Mouse (Mus musculus) heart, embryonic 12.5 days (tissue): ENCODE data around the gene Zfp335. TPM values are rescaled to one million over a fixed set of nuclear protein-coding genes. Genes with fewer than 3 reads are reported as not detected.

Experiments used
- ATAC-seq: fragments of 200-750 bp; cut with Nextera tagmentation; 2 replicates; pipeline ENCODE4 v1.8.0; 2017; ENCODE audit warnings: moderate TSS enrichment, moderate library complexity; ENCODE audit not compliant: insufficient number of reproducible peaks, low FRiP score
- H3K27ac ChIP-seq: fragments of 300-500 bp; sonication (generic); 2 replicates; pipeline ENCODE4 v1.5.1; 2016; ENCODE audit warnings: mild to moderate bottlenecking, moderate library complexity; ENCODE audit not compliant: poor library complexity, severe bottlenecking
- H3K27me3 ChIP-seq: fragments of 300-500 bp; sonication (generic); replicated peaks from 2 replicates; pipeline ENCODE4 v1.6.1; 2016; ENCODE audit warnings: mild to moderate bottlenecking, moderate library complexity
- H3K36me3 ChIP-seq: fragments of 300-500 bp; sonication (generic); 2 replicates; pipeline ENCODE4 v1.6.1; 2016; ENCODE audit warnings: mild to moderate bottlenecking, moderate library complexity
- H3K4me1 ChIP-seq: fragments of 300-500 bp; sonication (generic); replicated peaks from 2 replicates; pipeline ENCODE4 v1.6.1; 2016; ENCODE audit warnings: mild to moderate bottlenecking
- H3K4me2 ChIP-seq: fragments of 300-500 bp; sonication (generic); 2 replicates; pipeline ENCODE4 v1.6.1; 2016; ENCODE audit warnings: mild to moderate bottlenecking, moderate library complexity
- H3K4me3 ChIP-seq: fragments of 300-500 bp; sonication (generic); 2 replicates; pipeline ENCODE4 v1.5.1; 2016; ENCODE audit warnings: mild to moderate bottlenecking
- H3K9ac ChIP-seq: fragments of 300-500 bp; sonication (generic); 2 replicates; pipeline ENCODE4 v1.6.1; 2016; ENCODE audit warnings: mild to moderate bottlenecking, moderate library complexity
- H3K9me3 ChIP-seq: fragments of 300-500 bp; sonication (generic); replicated peaks from 2 replicates; pipeline ENCODE4 v1.6.1; 2016; ENCODE audit warnings: mild to moderate bottlenecking, moderate library complexity
- WGBS: fragments of 180-500 bp; shearing (Covaris S2); methylation state at CpG from one replicate; pipeline ENCODE4 v1.1.7; 2016; 5-methylcytosine and 5-hydroxymethylcytosine counted together
- polyA plus RNA-seq: library from polyadenylated mRNA; unstranded; fragments of >200 nt; fragmentation: Nextera tagmentation; extraction: Ambion mirVana; gene quantifications from 2 replicates; pipeline ENCODE4 v1.2.1, GENCODE M21; 2016

Gene Zfp335
- polyA plus RNA-seq, 1 experiment from 2014 or later: 11.4 TPM

GRCm38 (mm10) chr2:164892696-164893216 is 18.8 kb downstream of the Zfp335 start:
- no peaks in the 10 kb centered on the region for H3K4me1 ChIP-seq
- no peak overlapping the region for H3K4me3 ChIP-seq
- H3K9ac ChIP-seq: no peak overlapping the region
- H3K36me3 ChIP-seq: peaks cover 99% of the 10 kb centered on the region
- ATAC-seq: no peak
- H3K27me3 ChIP-seq: no peaks in the 10 kb centered on the region
- H3K9me3 ChIP-seq: peaks cover 7% of the 10 kb centered on the region; the same call in 1 of the 2 replicates
- H3K27ac ChIP-seq: no peak overlapping the region
- WGBS: 87% methylated on average over 6 of the region's 6 CpGs
- no peak overlapping the region for H3K4me2 ChIP-seq

DNA sequence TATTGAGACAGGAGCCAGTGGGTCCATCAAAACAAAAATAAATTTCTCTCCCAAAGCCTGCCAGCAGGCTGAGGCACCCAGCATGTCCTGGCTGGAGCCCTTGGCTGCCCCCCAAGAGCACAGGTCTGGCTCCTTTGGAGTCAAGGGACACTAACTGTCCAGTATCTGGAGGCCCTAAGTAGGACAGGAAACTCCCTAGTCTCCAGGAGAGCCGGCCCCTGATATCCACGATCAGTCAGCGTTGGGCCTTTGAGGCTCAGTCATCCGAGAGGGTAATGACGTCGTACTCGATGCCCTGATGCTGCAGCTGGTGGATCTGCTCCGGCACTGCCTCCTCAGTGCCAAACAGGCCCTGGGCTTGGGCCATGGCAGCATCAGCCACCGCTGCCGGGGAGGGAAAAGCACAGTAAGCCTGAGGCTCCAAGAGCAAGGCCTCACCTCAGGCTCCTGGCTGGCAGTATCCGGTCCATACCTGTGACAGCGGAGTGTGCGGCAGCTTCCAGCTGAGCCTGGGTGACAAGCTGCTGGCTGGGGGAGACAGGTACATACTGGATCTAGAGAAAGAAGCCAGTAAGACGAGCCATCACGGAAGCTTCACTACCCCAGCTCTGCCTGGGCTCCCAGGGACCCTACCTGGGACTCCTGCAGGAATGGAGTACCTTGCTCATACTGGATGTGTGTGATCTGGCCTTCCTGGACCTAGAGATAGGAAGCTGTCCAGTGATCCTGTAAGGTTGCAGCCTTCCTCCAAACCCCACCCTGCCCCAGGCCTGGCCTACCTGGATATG is 19.5 kb downstream of the Zfp335 start:
- Histone ChIP-seq H3K27me3 (no peaks in the 10 kb centered on the region), H3K4me2 (no peak overlapping the region), H3K9ac (no peak overlapping the region), H3K36me3 (peaks cover 99% of the 10 kb centered on the region), H3K27ac (no peak overlapping the region), H3K4me3 (no peak overlapping the region), H3K9me3 (peaks cover 7% of the 10 kb centered on the region; the same call in 1 of the 2 replicates), H3K4me1 (no peaks in the 10 kb centered on the region)
- 86% methylated on average over 15 of the region's 15 CpGs for WGBS
- no peak for ATAC-seq

DNA sequence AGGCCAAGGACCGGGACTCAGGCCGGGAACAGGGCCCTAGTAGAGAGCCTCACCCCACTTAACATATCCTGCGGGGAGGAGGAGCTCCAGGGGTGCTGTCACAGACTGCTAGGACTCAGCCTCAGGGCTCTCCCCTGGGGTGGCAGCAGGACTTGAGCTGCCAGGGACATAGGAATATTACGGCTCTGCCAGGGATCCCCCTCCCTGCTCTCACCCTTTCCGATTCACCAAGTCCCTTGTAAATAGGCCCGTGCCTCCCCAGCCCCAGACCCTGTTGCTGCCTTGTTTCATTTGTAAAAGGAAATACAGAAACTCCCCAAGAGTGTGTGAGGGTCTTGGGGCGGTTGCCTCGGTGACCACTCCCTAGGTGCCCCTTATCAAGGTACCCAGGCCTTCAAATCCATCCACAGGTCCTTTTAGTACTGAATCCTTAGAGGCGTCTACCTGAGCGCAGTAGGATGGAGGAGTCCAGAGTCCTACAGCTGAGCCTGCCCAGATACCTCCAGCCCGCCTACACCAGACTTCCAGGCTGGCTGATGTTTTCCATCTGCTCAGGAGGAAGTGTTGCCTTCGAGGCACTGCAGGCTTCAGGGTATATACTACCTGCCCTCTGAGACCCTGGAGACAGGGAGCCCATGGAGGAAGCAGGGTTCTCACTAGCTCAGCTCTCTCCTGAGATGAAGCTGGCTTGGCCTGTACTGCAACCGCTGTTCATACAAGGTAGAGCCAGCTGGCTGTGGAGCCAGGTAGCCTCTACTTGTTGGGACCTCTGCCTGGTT is 20.3 kb downstream of the Zfp335 start:
- 88% methylated on average over 13 of the region's 13 CpGs for WGBS
- peaks cover 7% of the 10 kb centered on the region; the same call in 1 of the 2 replicates for H3K9me3 ChIP-seq
- no peak overlapping the region for H3K9ac ChIP-seq
- ATAC-seq: no peak
- H3K4me2 ChIP-seq: no peak overlapping the region
- H3K36me3 ChIP-seq: peaks cover 100% of the 10 kb centered on the region
- no peak overlapping the region for H3K4me3 ChIP-seq
- no peaks in the 10 kb centered on the region for H3K27me3 ChIP-seq
- H3K4me1 ChIP-seq: no peaks in the 10 kb centered on the region
- H3K27ac ChIP-seq: no peak overlapping the region

DNA sequence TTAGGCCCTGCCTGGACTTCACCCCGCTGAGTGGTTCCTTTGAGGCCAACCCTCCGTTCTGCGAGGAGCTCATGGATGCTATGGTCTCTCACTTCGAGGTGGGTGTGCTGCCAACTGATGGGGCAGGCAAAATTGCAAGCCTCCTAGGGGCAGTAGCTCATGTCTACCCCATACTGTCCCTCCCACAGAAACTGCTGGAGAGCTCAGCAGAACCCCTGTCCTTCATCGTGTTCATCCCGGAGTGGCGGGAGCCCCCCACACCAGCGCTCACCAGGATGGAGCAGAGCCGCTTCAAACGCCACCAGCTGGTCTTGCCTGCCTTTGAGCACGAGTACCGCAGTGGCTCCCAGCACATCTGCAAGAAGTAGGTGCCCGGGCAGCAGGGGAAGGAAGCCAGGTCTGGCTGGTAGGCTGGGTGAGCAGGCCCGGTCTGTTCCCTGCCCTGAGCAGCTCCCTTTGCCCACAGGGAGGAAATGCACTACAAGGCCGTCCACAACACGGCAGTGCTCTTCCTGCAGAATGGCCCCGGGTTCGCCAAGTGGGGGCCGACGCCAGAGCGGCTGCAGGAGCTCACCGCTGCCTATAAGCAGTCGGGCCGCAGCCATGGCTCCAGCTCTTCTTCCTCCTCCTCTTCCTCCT is 21.0 kb downstream of the Zfp335 start:
- H3K4me2 ChIP-seq: no peak overlapping the region
- peaks cover 5% of the 10 kb centered on the region for H3K4me1 ChIP-seq
- H3K27ac ChIP-seq: no peak overlapping the region
- no peaks in the 10 kb centered on the region for H3K27me3 ChIP-seq
- peaks cover 100% of the 10 kb centered on the region for H3K36me3 ChIP-seq
- ATAC-seq: no peak
- 86% methylated on average over 24 of the region's 24 CpGs for WGBS
- H3K9ac ChIP-seq: no peak overlapping the region
- H3K9me3 ChIP-seq: peaks cover 4% of the 10 kb centered on the region; the same call in 1 of the 2 replicates
- H3K4me3 ChIP-seq: no peak overlapping the region

GRCm38 (mm10) chr2:164889960-164890359 is 21.6 kb downstream of the Zfp335 start:
- H3K27ac ChIP-seq: no peak overlapping the region
- H3K36me3 ChIP-seq: peaks cover 100% of the 10 kb centered on the region
- no peak overlapping the region for H3K4me3 ChIP-seq
- H3K27me3 ChIP-seq: no peaks in the 10 kb centered on the region
- WGBS: 90% methylated on average over 2 of the region's 2 CpGs
- no peaks in the 10 kb centered on the region for H3K9me3 ChIP-seq
- no peak overlapping the region for H3K4me2 ChIP-seq
- H3K4me1 ChIP-seq: peaks cover 8% of the 10 kb centered on the region
- ATAC-seq: no peak
- H3K9ac ChIP-seq: no peak overlapping the region

- H3K27me3 ChIP-seq: no peaks in the 10 kb centered on the region
- H3K4me2 ChIP-seq: no peak overlapping the region
- H3K9me3 ChIP-seq: no peaks in the 10 kb centered on the region
- H3K27ac ChIP-seq: no peak overlapping the region
- ATAC-seq: no peak
- H3K36me3 ChIP-seq: peaks cover 98% of the 10 kb centered on the region
- H3K9ac ChIP-seq: no peak overlapping the region
- peaks cover 8% of the 10 kb centered on the region for H3K4me1 ChIP-seq
- no peak overlapping the region for H3K4me3 ChIP-seq
- WGBS: 84% methylated on average over 12 of the region's 12 CpGs
These were observed 22.6 kb downstream of the Zfp335 start for GRCm38 (mm10) chr2:164888996-164889395.

DNA sequence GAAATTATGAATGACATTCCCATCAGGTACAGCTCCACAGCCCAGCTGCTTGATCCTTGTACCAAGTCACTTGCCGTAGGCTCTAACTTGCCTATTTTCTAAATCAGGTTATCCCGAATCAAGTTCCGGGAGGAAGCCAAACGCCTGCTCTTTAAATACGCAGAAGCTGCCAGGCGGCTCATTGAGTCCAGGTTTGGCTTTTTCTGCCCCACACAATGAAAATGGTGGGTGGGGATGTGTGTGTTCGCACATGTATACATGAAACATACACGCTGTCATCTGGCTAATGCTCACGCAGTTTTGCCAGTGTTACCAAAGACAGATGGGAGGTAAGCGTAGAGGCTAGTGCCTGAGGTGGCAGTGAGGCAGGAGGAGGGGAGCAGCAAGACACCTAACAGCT is 24.9 kb downstream of the Zfp335 start:
- no peak overlapping the region for H3K4me3 ChIP-seq
- no peak overlapping the region for H3K9ac ChIP-seq
- no peaks in the 10 kb centered on the region for H3K9me3 ChIP-seq
- ATAC-seq: no peak
- WGBS: 93% methylated on average over 10 of the region's 10 CpGs
- H3K27me3 ChIP-seq: no peaks in the 10 kb centered on the region
- no peak overlapping the region for H3K4me2 ChIP-seq
- peaks cover 88% of the 10 kb centered on the region for H3K36me3 ChIP-seq
- peaks cover 8% of the 10 kb centered on the region for H3K4me1 ChIP-seq
- no peak overlapping the region for H3K27ac ChIP-seq

GRCm38 (mm10) chr2:164885788-164886187 is 25.8 kb downstream of the Zfp335 start:
- Histone ChIP-seq H3K4me3 (no peak overlapping the region), H3K9me3 (no peaks in the 10 kb centered on the region), H3K27me3 (no peaks in the 10 kb centered on the region), H3K36me3 (peaks cover 80% of the 10 kb centered on the region), H3K9ac (0 out of 2 replicates have a peak overlapping the region, but pooled peaks have one; percentile 13), H3K4me2 (no peak overlapping the region), H3K4me1 (peaks cover 11% of the 10 kb centered on the region), H3K27ac (no peak overlapping the region)
- ATAC-seq: no peak
- 63% methylated on average over 7 of the region's 7 CpGs for WGBS

DNA sequence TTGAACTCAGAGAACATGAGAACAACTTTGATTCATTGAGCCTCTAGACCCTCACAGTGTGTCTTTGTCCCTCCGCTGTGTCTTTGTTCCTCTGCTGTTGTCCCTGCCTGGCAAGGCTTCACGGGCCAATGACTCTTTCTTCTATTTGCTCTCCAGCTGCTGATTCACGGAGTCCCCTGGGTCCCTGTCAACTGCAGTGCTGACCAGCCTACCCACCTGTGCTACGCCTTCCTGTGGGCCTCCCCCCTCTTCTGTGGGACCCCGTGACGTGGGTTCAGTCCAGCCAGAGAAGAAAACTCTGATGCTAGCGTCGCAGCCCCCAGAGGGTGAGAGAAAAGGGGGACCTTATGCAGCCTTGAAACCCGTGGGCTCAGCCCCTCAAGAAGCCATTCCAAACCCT is 28.9 kb downstream of the Zfp335 start:
- Histone ChIP-seq H3K4me3 (no peak overlapping the region), H3K4me1 (peaks cover 22% of the 10 kb centered on the region), H3K9me3 (no peaks in the 10 kb centered on the region), H3K27me3 (no peaks in the 10 kb centered on the region), H3K27ac (no peak overlapping the region), H3K36me3 (peaks cover 48% of the 10 kb centered on the region), H3K9ac (no peak overlapping the region), H3K4me2 (no peak overlapping the region)
- ATAC-seq: no peak
- 88% methylated on average over 9 of the region's 9 CpGs for WGBS

GRCm38 (mm10) chr2:164879568-164880277 is 31.8 kb downstream of the Zfp335 start:
- H3K4me1 ChIP-seq: peaks cover 25% of the 10 kb centered on the region
- ATAC-seq: peak; percentile 92
- H3K27me3 ChIP-seq: no peaks in the 10 kb centered on the region
- peak overlapping the region; percentile 99 for H3K9ac ChIP-seq
- peak overlapping the region; percentile 100 for H3K27ac ChIP-seq
- WGBS: under 1% methylated on average over 55 of the region's 72 CpGs
- H3K9me3 ChIP-seq: no peaks in the 10 kb centered on the region
- peak overlapping the region; percentile 95 for H3K4me2 ChIP-seq
- peak overlapping the region; percentile 88 for H3K4me3 ChIP-seq
- H3K36me3 ChIP-seq: peaks cover 25% of the 10 kb centered on the region
